Mouse (Mus musculus): Measurements from ENCODE around the gene Tshb. TPM values are rescaled to one million over a fixed set of nuclear protein-coding genes. Genes with fewer than 3 reads are reported as not detected.

The Tshb gene
- polyA plus RNA-seq (2012; rRNA removed) = not detected in 2 replicates

- WGBS = 46% methylated on average over 2 of the region's 2 CpGs
- no peak for DNase-seq (ENCODE audit: low read depth, low spot score)
Measured at GRCm38 (mm10) chr3:102782618-102783017, at the start of gene Tshb. TSS of gene Tshb (minus strand) at chr3:102782718.

GRCm38 (mm10) chr3:102803937-102804336 lies 21.4 kb upstream of the Tshb start:
- WGBS = 2% methylated on average over 3 of the region's 3 CpGs
- DNase-seq (ENCODE audit: low read depth, low spot score) = peak; percentile 24

GRCm38 (mm10) chr3:102787369-102787768 lies 4.9 kb upstream of the Tshb start:
- 20% methylated on average over 4 of the region's 4 CpGs for WGBS
- no peak for DNase-seq (ENCODE audit: low read depth, low spot score)

- 84% methylated on average over 4 of the region's 4 CpGs for WGBS
- DNase-seq (ENCODE audit: low read depth, low spot score) = no peak
Measured at GRCm38 (mm10) chr3:102773018-102773417, 9.5 kb downstream of the Tshb start.

GRCm38 (mm10) chr3:102764850-102765249 lies 17.7 kb downstream of the Tshb start:
- 63% methylated on average over 7 of the region's 7 CpGs for WGBS
- DNase-seq (ENCODE audit: low read depth, low spot score) = no peak

GRCm38 (mm10) chr3:102763713-102764400 lies 18.7 kb downstream of the Tshb start:
- DNase-seq (ENCODE audit: low read depth, low spot score) = no peak
- WGBS = 50% methylated on average over 10 of the region's 10 CpGs

- WGBS = 59% methylated on average over 3 of the region's 3 CpGs
- no peak for DNase-seq (ENCODE audit: low read depth, low spot score)
Measured at GRCm38 (mm10) chr3:102762388-102762787, 20.1 kb downstream of the Tshb start.

- WGBS = 63% methylated on average over 3 of the region's 3 CpGs
Measured at GRCm38 (mm10) chr3:102760236-102760635, 22.3 kb downstream of the Tshb start.

GRCm38 (mm10) chr3:102757019-102757418 lies 25.5 kb downstream of the Tshb start:
- DNase-seq (ENCODE audit: low read depth, low spot score) = no peak
- 73% methylated on average over 6 of the region's 6 CpGs for WGBS

More at GRCm38 (mm10) chr3:102760236-102760635, 22.3 kb downstream of the Tshb start:
- no peak for DNase-seq (ENCODE audit: low read depth, low spot score)

GRCm38 (mm10) chr3:102755801-102756200 lies 26.7 kb downstream of the Tshb start:
- no peak for DNase-seq (ENCODE audit: low read depth, low spot score)
- WGBS = 0% methylated on average over 1 of the region's 1 CpGs

- 46% methylated on average over 5 of the region's 5 CpGs for WGBS
- no peak for DNase-seq (ENCODE audit: low read depth, low spot score)
Measured at GRCm38 (mm10) chr3:102752457-102752856, 30.1 kb downstream of the Tshb start.

- WGBS = 95% methylated on average over 4 of the region's 4 CpGs
- no peak for DNase-seq (ENCODE audit: low read depth, low spot score)
Measured at GRCm38 (mm10) chr3:102752053-102752452, 30.5 kb downstream of the Tshb start.

GRCm38 (mm10) chr3:102751536-102751935 lies 31.0 kb downstream of the Tshb start:
- no peak for DNase-seq (ENCODE audit: low read depth, low spot score)
- WGBS = 82% methylated on average over 3 of the region's 3 CpGs

GRCm38 (mm10) chr3:102751136-102751535 lies 31.4 kb downstream of the Tshb start:
- DNase-seq (ENCODE audit: low read depth, low spot score) = no peak
- 81% methylated on average over 5 of the region's 5 CpGs for WGBS

- no peak for DNase-seq (ENCODE audit: low read depth, low spot score)
- WGBS = 74% methylated on average over 5 of the region's 5 CpGs
Measured at GRCm38 (mm10) chr3:102748686-102749085, 33.8 kb downstream of the Tshb start.

- no peak for DNase-seq (ENCODE audit: low read depth, low spot score)
- 64% methylated on average over 3 of the region's 3 CpGs for WGBS
Measured at GRCm38 (mm10) chr3:102748038-102748437, 34.5 kb downstream of the Tshb start.

GRCm38 (mm10) chr3:102746174-102746573 lies 36.3 kb downstream of the Tshb start:
- no peak for DNase-seq (ENCODE audit: low read depth, low spot score)
- 82% methylated on average over 4 of the region's 4 CpGs for WGBS

GRCm38 (mm10) chr3:102744657-102745056 lies 37.9 kb downstream of the Tshb start:
- WGBS = 24% methylated on average over 5 of the region's 5 CpGs
- DNase-seq (ENCODE audit: low read depth, low spot score) = no peak

GRCm38 (mm10) chr3:102743781-102744471 lies 38.6 kb downstream of the Tshb start:
- DNase-seq (ENCODE audit: low read depth, low spot score) = no peak

GRCm38 (mm10) chr3:102743202-102743601 lies 39.3 kb downstream of the Tshb start:
- WGBS = 36% methylated on average over 4 of the region's 4 CpGs
- DNase-seq (ENCODE audit: low read depth, low spot score) = no peak

More at GRCm38 (mm10) chr3:102743781-102744471, 38.6 kb downstream of the Tshb start:
- WGBS = 79% methylated on average over 9 of the region's 9 CpGs

- no peak for DNase-seq (ENCODE audit: low read depth, low spot score)
- 33% methylated on average over 4 of the region's 4 CpGs for WGBS
Measured at GRCm38 (mm10) chr3:102742725-102743124, 39.8 kb downstream of the Tshb start.

Data from large intestine, adult 2 months (tissue).